In genomic region chr11:11948988-11949365, GRCm38 (mm10) we compare ENCODE assay signal across 9 mouse cellular contexts. TPM values are rescaled to one million over a fixed set of nuclear protein-coding genes. Genes with fewer than 3 reads are reported as not detected.
DNase-seq lines count a peak whose midpoint lies in the region; ATAC-seq and TF ChIP-seq lines count a peak whose summit lies in the region.
"Had no signal": no experiment of that assay in that cellular context is flagged by ENCODE, and none has a peak within 500 bp of the region (broad histone marks: within the 10 kb centered on the region; RNA-seq: fewer than 3 reads in every experiment).

No protein-coding gene starts in this region.

- no peak for TF ChIP-seq CTCF in intestine, postnatal 0 days (IDR thresholded peaks at IDR 0.05; ENCODE audit: low read depth)

- no peak overlapping the region for H3K4me3 ChIP-seq in intestine, embryonic 14.5 days (ENCODE audit: low read depth, low read length)
- H3K4me3 ChIP-seq in intestine, postnatal 0 days (ENCODE audit: low read depth, low read length): no peak overlapping the region
- no peak overlapping the region for H3K4me3 ChIP-seq in embryonic facial prominence, embryonic 13.5 days
- H3K4me3 ChIP-seq in liver, embryonic 11.5 days (ENCODE audit: low read depth, low read length): no peak overlapping the region
- H3K4me3 ChIP-seq: liver, embryonic 15.5 days had no signal

- DNase-seq in intestine, embryonic 14.5 days (ENCODE audit: low spot score): no peak
- peak; percentile 89 for DNase-seq in R1 (ENCODE audit: low read depth, low spot score)
- DNase-seq in liver, embryonic 11.5 days (ENCODE audit: low spot score): no peak
- no peak for DNase-seq in T-cell, adult 2 months (ENCODE audit: low spot score)
- DNase-seq: kidney, adult 9 months had no signal

- ATAC-seq in intestine, embryonic 14.5 days (replicated peaks; ENCODE audit: low FRiP score, low TSS enrichment, low read depth): peak; percentile 62
- no peak for ATAC-seq in intestine, postnatal 0 days
- ATAC-seq in embryonic facial prominence, embryonic 13.5 days (ENCODE audit: insufficient number of reproducible peaks, insufficient read depth, low FRiP score, low TSS enrichment, low read depth): no peak
- ATAC-seq in liver, embryonic 11.5 days (replicated peaks; ENCODE audit: low FRiP score): 0 out of 2 replicates have a peak, but pooled peaks have one; percentile 40
- no peak for ATAC-seq in CD4-positive, CD25-positive, alpha-beta regulatory T cell, adult 4 months

- no peak overlapping the region for H3K4me2 ChIP-seq in intestine, embryonic 14.5 days (ENCODE audit: low read length)
- H3K4me2 ChIP-seq in intestine, postnatal 0 days (replicated peaks; ENCODE audit: low read depth): no peak overlapping the region
- 0 out of 2 replicates have a peak overlapping the region, but pooled peaks have one; percentile 25 for H3K4me2 ChIP-seq in embryonic facial prominence, embryonic 13.5 days
- no peak overlapping the region for H3K4me2 ChIP-seq in liver, embryonic 11.5 days
- H3K4me2 ChIP-seq: liver, embryonic 15.5 days had no signal

- H3K9ac ChIP-seq in intestine, embryonic 14.5 days (ENCODE audit: low read length): no peak overlapping the region
- no peak overlapping the region for H3K9ac ChIP-seq in intestine, postnatal 0 days (ENCODE audit: low read depth, low read length)
- H3K9ac ChIP-seq in embryonic facial prominence, embryonic 13.5 days: no peak overlapping the region
- no peak overlapping the region for H3K9ac ChIP-seq in liver, embryonic 11.5 days (ENCODE audit: low read depth, low read length)
- H3K9ac ChIP-seq: liver, embryonic 15.5 days had no signal

- peak overlapping the region; percentile 88 for H3K27ac ChIP-seq in intestine, embryonic 14.5 days (ENCODE audit: low read depth)
- no peak overlapping the region for H3K27ac ChIP-seq in intestine, postnatal 0 days (ENCODE audit: low read depth, low read length)
- H3K27ac ChIP-seq in embryonic facial prominence, embryonic 13.5 days: peak overlapping the region; percentile 98
- H3K27ac ChIP-seq in liver, embryonic 11.5 days (ENCODE audit: low read depth, low read length): no peak overlapping the region
- H3K27ac ChIP-seq: liver, embryonic 15.5 days had no signal

- peaks cover 80% of the 10 kb centered on the region for H3K36me3 ChIP-seq in intestine, embryonic 14.5 days (ENCODE audit: control insufficient read depth, insufficient read depth, low read length)
- peaks cover 9% of the 10 kb centered on the region for H3K36me3 ChIP-seq in intestine, postnatal 0 days (ENCODE audit: control insufficient read depth, insufficient read depth)
- H3K36me3 ChIP-seq in embryonic facial prominence, embryonic 13.5 days: peaks cover 43% of the 10 kb centered on the region
- peaks cover 22% of the 10 kb centered on the region for H3K36me3 ChIP-seq in liver, embryonic 11.5 days (ENCODE audit: control insufficient read depth, insufficient read depth, low read length)

- peaks cover 28% of the 10 kb centered on the region for H3K4me1 ChIP-seq in intestine, embryonic 14.5 days (replicated peaks; ENCODE audit: control insufficient read depth, insufficient read depth, low read length)
- peaks cover 8% of the 10 kb centered on the region for H3K4me1 ChIP-seq in intestine, postnatal 0 days (replicated peaks; ENCODE audit: control insufficient read depth, insufficient read depth, low read length)
- H3K4me1 ChIP-seq in embryonic facial prominence, embryonic 13.5 days: peaks cover 65% of the 10 kb centered on the region
- peaks cover 9% of the 10 kb centered on the region for H3K4me1 ChIP-seq in liver, embryonic 11.5 days (replicated peaks; ENCODE audit: control insufficient read depth, insufficient read depth, low read length)

- no peaks in the 10 kb centered on the region for H3K27me3 ChIP-seq in intestine, embryonic 14.5 days (replicated peaks; ENCODE audit: control insufficient read depth, insufficient read depth, low read length)
- no peaks in the 10 kb centered on the region for H3K27me3 ChIP-seq in intestine, postnatal 0 days (replicated peaks; ENCODE audit: control insufficient read depth, insufficient read depth, low read length)
- H3K27me3 ChIP-seq in embryonic facial prominence, embryonic 13.5 days: no peaks in the 10 kb centered on the region
- no peaks in the 10 kb centered on the region for H3K27me3 ChIP-seq in liver, embryonic 11.5 days (replicated peaks; ENCODE audit: control insufficient read depth, insufficient read depth, low read length)
- H3K27me3 ChIP-seq: liver, embryonic 15.5 days had no signal

- H3K9me3 ChIP-seq in intestine, embryonic 14.5 days (ENCODE audit: control insufficient read depth, low read length): no peaks in the 10 kb centered on the region
- H3K9me3 ChIP-seq in intestine, postnatal 0 days (ENCODE audit: control insufficient read depth): no peaks in the 10 kb centered on the region
- H3K9me3 ChIP-seq in embryonic facial prominence, embryonic 13.5 days: no peaks in the 10 kb centered on the region
- no peaks in the 10 kb centered on the region for H3K9me3 ChIP-seq in liver, embryonic 11.5 days (ENCODE audit: control insufficient read depth, low read length)
- H3K9me3 ChIP-seq: liver, embryonic 15.5 days had no signal

- WGBS in intestine, embryonic 14.5 days: 69% methylated on average over 4 of the region's 4 CpGs
- WGBS in intestine, postnatal 0 days: 51% methylated on average over 4 of the region's 4 CpGs
- WGBS in embryonic facial prominence, embryonic 13.5 days: 58% methylated on average over 4 of the region's 4 CpGs
- WGBS in liver, embryonic 11.5 days: 72% methylated on average over 4 of the region's 4 CpGs

RNA-seq across cellular contexts. Expression of gene Ddc, which starts 51.0 kb away (rescaled TPM):
- polyA plus RNA-seq in intestine, embryonic 14.5 days (2014; fragmentation: Nextera tagmentation; extraction: Ambion mirVana): 34.8 and 37.3 TPM in 2 replicates
- polyA plus RNA-seq in intestine, postnatal 0 days (2015; fragmentation: Nextera tagmentation; extraction: Ambion mirVana): 19.2 and 20.9 TPM in 2 replicates
- polyA plus RNA-seq in embryonic facial prominence, embryonic 13.5 days (2015; fragmentation: Nextera tagmentation; extraction: Ambion mirVana): 5.3 and 5.8 TPM in 2 replicates
- polyA plus RNA-seq in liver, embryonic 11.5 days (2014; fragmentation: Nextera tagmentation; extraction: Ambion mirVana): 15.9 and 17.2 TPM in 2 replicates
- 1 to 10 TPM; 5.1 to 5.2 TPM for polyA plus RNA-seq in CD4-positive, CD25-positive, alpha-beta regulatory T cell, adult 4 months (2017; shearing (Covaris generic))

Comparison
In these comparisons a context has a peak if more than half of its experiments do, and no peak if none do; other contexts are left out.
1. ATAC-seq: peak in intestine, embryonic 14.5 days (single experiment) and liver, embryonic 11.5 days (single experiment); none in intestine, postnatal 0 days (single experiment), embryonic facial prominence, embryonic 13.5 days (single experiment) and CD4-positive, CD25-positive, alpha-beta regulatory T cell, adult 4 months (single experiment).
2. H3K27ac ChIP-seq: peak in intestine, embryonic 14.5 days (single experiment) and embryonic facial prominence, embryonic 13.5 days (single experiment); none in intestine, postnatal 0 days (single experiment) and liver, embryonic 11.5 days (single experiment).